Mouse (Mus musculus) G1E-ER4 (cell line): ENCODE data around the gene Cenps. TPM values are rescaled to one million over a fixed set of nuclear protein-coding genes. Genes with fewer than 3 reads are reported as not detected.

ENCODE experiments used
- GATA1 ChIP-seq: IDR thresholded peaks from one replicate; pipeline ENCODE4 v1.8.0; 2012; ENCODE audit warnings: low read length, inconsistent platforms
- polyA plus RNA-seq: library from polyadenylated mRNA; stranded (reverse); fragments of >175 nt; gene quantifications from 2 replicates; pipeline ENCODE4 v1.2.3, GENCODE M21; 2012

The Cenps gene
- polyA plus RNA-seq, 1 experiment = 34.1 TPM

- no peak for TF ChIP-seq GATA1
Observed at GRCm38 (mm10) chr4:149091364-149091763, 46.1 kb downstream of the Cenps start.

- no peak for TF ChIP-seq GATA1
Observed at GRCm38 (mm10) chr4:149085381-149085780, 52.0 kb downstream of the Cenps start.

GRCm38 (mm10) chr4:149081528-149081927, 55.9 kb downstream of the Cenps start:
- no peak for TF ChIP-seq GATA1

- no peak for TF ChIP-seq GATA1
Observed at GRCm38 (mm10) chr4:149080111-149080510, 57.3 kb downstream of the Cenps start.

GRCm38 (mm10) chr4:149079629-149080028, 57.8 kb downstream of the Cenps start:
- no peak for TF ChIP-seq GATA1

GRCm38 (mm10) chr4:149078261-149078660, 59.2 kb downstream of the Cenps start:
- TF ChIP-seq GATA1 = no peak

Other genes with a start within 250 kb of the Cenps start
- 57.5 and 64.7 TPM in 2 replicates for gene Pex14, start 37.8 kb downstream of the Cenps start, polyA plus RNA-seq
- 9.9 and 10.8 TPM in 2 replicates for gene Dffa, start 33.5 kb downstream of the Cenps start, polyA plus RNA-seq
- gene Cort, start 10.9 kb downstream of the Cenps start, polyA plus RNA-seq = 4.1 and 5.8 TPM in 2 replicates
- 130 and 184 TPM in 2 replicates for gene Pgd, start 29.1 kb upstream of the Cenps start, polyA plus RNA-seq
- gene Kif1b, start 170.1 kb upstream of the Cenps start, polyA plus RNA-seq = 4.0 and 6.4 TPM in 2 replicates